Mouse (Mus musculus): ENCODE measurements around the gene Adamts2.

DNA sequence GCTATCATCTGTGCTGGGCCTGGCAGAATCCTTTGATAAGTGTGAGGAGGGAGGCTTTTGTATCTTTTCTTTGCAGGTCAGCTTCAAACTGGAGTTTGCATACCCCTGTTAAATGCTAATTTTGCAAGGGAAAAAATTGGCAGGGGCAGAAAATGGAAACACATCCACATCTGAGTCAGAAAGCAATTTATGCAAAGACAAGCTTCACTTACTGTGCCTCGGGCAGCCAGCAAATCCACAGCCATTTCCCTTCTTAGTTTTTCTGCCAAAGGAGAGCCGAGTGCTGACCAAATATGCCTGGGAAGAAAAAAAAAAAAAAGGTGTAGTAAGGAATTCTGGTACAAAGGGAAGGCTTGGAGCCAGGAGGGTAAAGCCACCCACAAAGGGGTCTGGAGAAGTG, 224.3 kb downstream of the Adamts2 start:
- no peak for TF ChIP-seq POLR2A (IDR thresholded peaks at IDR 0.05; ENCODE audit: insufficient read depth, low read depth, low read length)
- TF ChIP-seq EP300 (IDR thresholded peaks at IDR 0.05; ENCODE audit: insufficient read depth, low read depth, low read length), result no peak
